ENCODE assay signal across 9 mouse cellular contexts in the genomic region with DNA sequence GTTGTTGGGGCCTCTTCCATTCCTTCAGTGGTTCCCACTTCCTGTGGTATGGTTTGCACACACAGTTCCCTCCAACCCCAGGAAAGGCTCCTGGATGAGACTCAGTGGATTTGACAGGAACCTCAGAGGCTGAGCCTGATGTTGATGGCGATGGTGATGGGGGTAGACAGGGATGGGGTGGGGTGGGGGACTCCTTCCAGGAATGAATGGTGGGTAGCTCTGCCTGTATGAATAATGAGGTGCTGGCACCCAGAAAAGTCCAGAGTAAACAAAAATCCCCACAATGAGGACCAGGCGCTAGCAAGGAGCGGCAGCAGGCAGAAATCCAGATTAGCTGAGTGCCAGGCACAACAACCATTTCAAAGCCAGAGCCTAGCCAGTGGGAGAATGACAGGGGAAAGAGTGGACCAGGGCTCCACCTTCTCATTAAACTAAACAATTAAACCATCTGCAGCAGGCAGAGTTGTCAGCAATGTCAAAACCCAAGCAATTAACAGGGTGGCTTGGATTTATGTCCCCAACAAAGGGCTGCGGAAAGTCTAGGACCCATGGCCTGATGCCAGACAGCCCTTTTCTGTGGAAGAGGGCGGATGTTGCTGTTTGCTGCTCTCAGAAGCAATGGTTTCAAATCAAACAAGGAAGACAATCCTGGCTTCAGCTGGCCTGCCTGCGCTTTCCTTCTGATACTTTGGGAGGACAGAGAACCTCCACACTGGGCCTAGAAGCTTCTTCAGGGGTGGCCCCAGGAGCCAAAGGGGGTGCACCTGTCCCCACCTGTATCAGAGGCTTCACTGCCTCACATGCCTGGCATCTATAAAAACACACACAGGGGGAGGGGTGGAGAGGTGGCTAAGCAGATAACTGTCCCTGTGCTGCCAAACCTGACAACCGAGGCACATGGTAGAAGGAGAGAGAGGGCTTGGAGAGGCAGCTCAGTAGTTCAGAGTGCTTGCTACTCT. TPM values are rescaled to one million over a fixed set of nuclear protein-coding genes. Genes with fewer than 3 reads are reported as not detected.
DNase-seq lines count a peak whose midpoint lies in the region; ATAC-seq lines count a peak whose summit lies in the region.
"Had no signal": no experiment of that assay in that cellular context is flagged by ENCODE, and none has a peak within 500 bp of the region (broad histone marks: within the 10 kb centered on the region; RNA-seq: fewer than 3 reads in every experiment).

No protein-coding gene starts in this region.

- no peaks in the 10 kb centered on the region for H3K9me3 ChIP-seq in neural tube, embryonic 11.5 days (ENCODE audit: control insufficient read depth, low read length)
- H3K9me3 ChIP-seq in hindbrain, embryonic 13.5 days: no peaks in the 10 kb centered on the region
- no peaks in the 10 kb centered on the region for H3K9me3 ChIP-seq in lung, embryonic 16.5 days (ENCODE audit: control insufficient read depth, low read length)
- no peaks in the 10 kb centered on the region for H3K9me3 ChIP-seq in intestine, embryonic 16.5 days (ENCODE audit: control insufficient read depth, low read length)

- H3K36me3 ChIP-seq in neural tube, embryonic 11.5 days (ENCODE audit: control insufficient read depth, insufficient read depth, low read length): no peaks in the 10 kb centered on the region
- no peaks in the 10 kb centered on the region for H3K36me3 ChIP-seq in hindbrain, embryonic 13.5 days
- no peaks in the 10 kb centered on the region for H3K36me3 ChIP-seq in lung, embryonic 16.5 days (ENCODE audit: control insufficient read depth, insufficient read depth, low read length)
- H3K36me3 ChIP-seq in intestine, embryonic 16.5 days (ENCODE audit: control insufficient read depth, insufficient read depth, low read length): no peaks in the 10 kb centered on the region

- ATAC-seq in neural tube, embryonic 11.5 days (ENCODE audit: insufficient read depth, low FRiP score, low TSS enrichment): peak; percentile 41; the same call in 1 of the 2 replicates
- ATAC-seq in hindbrain, embryonic 13.5 days (ENCODE audit: low FRiP score): peak; percentile 72
- ATAC-seq in lung, embryonic 16.5 days (ENCODE audit: low read depth): peak; percentile 91
- no peak for ATAC-seq in intestine, embryonic 16.5 days

- H3K4me3 ChIP-seq in neural tube, embryonic 11.5 days (ENCODE audit: low read depth, low read length): no peak overlapping the region
- H3K4me3 ChIP-seq in hindbrain, embryonic 13.5 days: no peak overlapping the region
- no peak overlapping the region for H3K4me3 ChIP-seq in lung, embryonic 16.5 days (ENCODE audit: low read length)
- no peak overlapping the region for H3K4me3 ChIP-seq in intestine, embryonic 16.5 days (ENCODE audit: low read length)

- no peak overlapping the region for H3K4me2 ChIP-seq in neural tube, embryonic 11.5 days (ENCODE audit: low read depth)
- H3K4me2 ChIP-seq in hindbrain, embryonic 13.5 days: no peak overlapping the region
- H3K4me2 ChIP-seq in lung, embryonic 16.5 days (ENCODE audit: low read depth, low read length): no peak overlapping the region
- no peak overlapping the region for H3K4me2 ChIP-seq in intestine, embryonic 16.5 days (ENCODE audit: low read depth, low read length)

- no peak for DNase-seq in neural tube, embryonic 11.5 days (ENCODE audit: low spot score)
- no peak for DNase-seq in neural tube, embryonic 10.5 days (ENCODE audit: extremely low spot score, low spot score)
- peak; percentile 27 for DNase-seq in retina, postnatal 7 days (ENCODE audit: low read depth, low spot score)
- DNase-seq in thymus, adult 18-20 months: no peak
- no peak for DNase-seq in spleen, adult 12 weeks (ENCODE audit: low spot score)
- DNase-seq: heart, postnatal 10 days had no signal

- H3K4me1 ChIP-seq in neural tube, embryonic 11.5 days (ENCODE audit: control insufficient read depth, insufficient read depth, low read length): no peaks in the 10 kb centered on the region
- H3K4me1 ChIP-seq in hindbrain, embryonic 13.5 days (replicated peaks): peaks cover 8% of the 10 kb centered on the region
- H3K4me1 ChIP-seq in lung, embryonic 16.5 days (replicated peaks; ENCODE audit: control insufficient read depth, insufficient read depth, low read length): peaks cover 7% of the 10 kb centered on the region
- H3K4me1 ChIP-seq in intestine, embryonic 16.5 days (ENCODE audit: control insufficient read depth, insufficient read depth, low read length): peaks cover 8% of the 10 kb centered on the region; the same call in 1 of the 2 replicates

- no peaks in the 10 kb centered on the region for H3K27me3 ChIP-seq in neural tube, embryonic 11.5 days (ENCODE audit: control insufficient read depth, insufficient read depth, low read length)
- peaks cover 27% of the 10 kb centered on the region; the same call in 1 of the 2 replicates for H3K27me3 ChIP-seq in hindbrain, embryonic 13.5 days
- peaks cover 23% of the 10 kb centered on the region for H3K27me3 ChIP-seq in lung, embryonic 16.5 days (ENCODE audit: control insufficient read depth, insufficient read depth, low read depth, low read length)
- no peaks in the 10 kb centered on the region for H3K27me3 ChIP-seq in intestine, embryonic 16.5 days (replicated peaks; ENCODE audit: control insufficient read depth, insufficient read depth, low read length)

- H3K9ac ChIP-seq in neural tube, embryonic 11.5 days (ENCODE audit: low read length): no peak overlapping the region
- H3K9ac ChIP-seq in hindbrain, embryonic 13.5 days: no peak overlapping the region
- H3K9ac ChIP-seq in lung, embryonic 16.5 days (ENCODE audit: low read length): no peak overlapping the region
- no peak overlapping the region for H3K9ac ChIP-seq in intestine, embryonic 16.5 days (ENCODE audit: low read depth, low read length)

- 55% methylated on average over 7 of the region's 7 CpGs for WGBS in neural tube, embryonic 11.5 days
- 60% methylated on average over 7 of the region's 7 CpGs for WGBS in hindbrain, embryonic 13.5 days
- WGBS in lung, embryonic 16.5 days: 22% methylated on average over 7 of the region's 7 CpGs
- 36% methylated on average over 7 of the region's 7 CpGs for WGBS in intestine, embryonic 16.5 days

- H3K27ac ChIP-seq in neural tube, embryonic 11.5 days (ENCODE audit: low read depth, low read length): no peak overlapping the region
- peak overlapping the region; percentile 58 for H3K27ac ChIP-seq in hindbrain, embryonic 13.5 days
- H3K27ac ChIP-seq in lung, embryonic 16.5 days (ENCODE audit: low read length): 0 out of 2 replicates have a peak overlapping the region, but pooled peaks have one; percentile 35
- H3K27ac ChIP-seq in intestine, embryonic 16.5 days (ENCODE audit: low read length): no peak overlapping the region

RNA-seq across cellular contexts. Expression of a gene that starts 44.4 kb away (rescaled TPM):
- polyA plus RNA-seq in neural tube, embryonic 11.5 days (2014; fragmentation: Nextera tagmentation; extraction: Ambion mirVana): 0.05 and 0.18 TPM in 2 replicates
- polyA plus RNA-seq in hindbrain, embryonic 13.5 days (2015; fragmentation: Nextera tagmentation; extraction: Ambion mirVana): 0.25 and 0.31 TPM in 2 replicates
- polyA plus RNA-seq in lung, embryonic 16.5 days (2015; fragmentation: Nextera tagmentation; extraction: Ambion mirVana): 0.74 and 0.91 TPM in 2 replicates
- 0.51 and 0.66 TPM in 2 replicates for polyA plus RNA-seq in intestine, embryonic 16.5 days (2015; fragmentation: Nextera tagmentation; extraction: Ambion mirVana)

Comparison
In these comparisons a context has a peak if more than half of its experiments do, and no peak if none do; other contexts are left out.
1. H3K27ac ChIP-seq: peak in hindbrain, embryonic 13.5 days (single experiment) and lung, embryonic 16.5 days (single experiment); none in neural tube, embryonic 11.5 days (single experiment) and intestine, embryonic 16.5 days (single experiment).